Mouse (Mus musculus): Measurements from ENCODE around the gene Adamts6. TPM values are rescaled to one million over a fixed set of nuclear protein-coding genes. Genes with fewer than 3 reads are reported as not detected.

Gene Adamts6
- polyA plus RNA-seq, 1 experiment: 1.5 TPM

DNA sequence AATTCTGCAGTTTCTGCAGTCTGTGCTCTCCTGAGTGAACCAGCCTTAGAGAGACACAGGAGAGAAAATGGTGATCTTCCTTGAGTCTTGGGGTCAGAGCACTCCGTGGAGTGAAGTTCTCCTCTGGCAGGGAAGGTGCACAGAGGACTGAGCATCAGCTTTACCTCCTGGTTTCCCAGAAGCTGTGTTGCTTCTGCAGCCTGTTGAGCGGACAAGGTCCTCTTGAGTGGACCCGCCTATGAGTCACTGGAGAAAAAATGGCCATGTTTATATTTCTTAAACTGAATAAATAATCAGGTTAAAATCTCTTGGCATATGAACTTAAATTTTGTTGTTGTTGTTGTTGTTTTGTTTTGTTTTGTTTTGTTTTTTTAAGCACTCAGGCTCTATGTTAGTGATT, 41.7 kb downstream of the Adamts6 start:
- 74% methylated on average over 3 of the region's 3 CpGs for WGBS
- Histone ChIP-seq H3K4me1 (ENCODE audit: control insufficient read depth, insufficient read depth, low read length) (no peaks in the 10 kb centered on the region), H3K4me3 (replicated peaks; ENCODE audit: extremely low read depth, low read depth, low read length) (no peak overlapping the region)
- DNase-seq: no peak
- TF ChIP-seq POLR2A (IDR thresholded peaks at IDR 0.05; ENCODE audit: borderline replicate concordance, extremely low read depth, low read depth, low read length) (no peak), CTCF (IDR thresholded peaks at IDR 0.05; ENCODE audit: insufficient read depth, low read length) (no peak)

DNA sequence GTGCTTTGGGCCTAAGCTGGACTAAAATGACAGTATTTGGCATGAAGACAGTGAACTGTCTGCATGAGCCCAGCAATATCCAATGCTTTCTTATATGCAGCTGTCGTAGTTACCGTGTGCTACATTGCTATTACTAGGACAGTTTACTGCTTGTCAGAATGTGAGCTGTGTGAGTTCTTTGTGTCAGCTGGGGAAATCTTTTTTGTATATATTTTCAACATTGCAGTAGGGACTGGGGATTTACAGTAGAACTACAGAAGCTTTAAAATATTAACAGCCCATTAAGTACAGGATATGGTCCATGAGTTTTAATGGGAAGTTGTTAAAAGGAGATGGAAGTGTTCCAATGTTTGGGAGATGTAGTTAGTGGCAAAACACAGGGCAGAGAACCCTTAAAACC, 42.1 kb downstream of the Adamts6 start:
- Histone ChIP-seq H3K4me3 (replicated peaks; ENCODE audit: extremely low read depth, low read depth, low read length) (no peak overlapping the region), H3K4me1 (ENCODE audit: control insufficient read depth, insufficient read depth, low read length) (no peaks in the 10 kb centered on the region)
- no peak for TF ChIP-seq POLR2A (IDR thresholded peaks at IDR 0.05; ENCODE audit: borderline replicate concordance, extremely low read depth, low read depth, low read length)
- TF ChIP-seq CTCF (IDR thresholded peaks at IDR 0.05; ENCODE audit: insufficient read depth, low read length): no peak
- no peak for DNase-seq
- 77% methylated on average over 2 of the region's 2 CpGs for WGBS

DNA sequence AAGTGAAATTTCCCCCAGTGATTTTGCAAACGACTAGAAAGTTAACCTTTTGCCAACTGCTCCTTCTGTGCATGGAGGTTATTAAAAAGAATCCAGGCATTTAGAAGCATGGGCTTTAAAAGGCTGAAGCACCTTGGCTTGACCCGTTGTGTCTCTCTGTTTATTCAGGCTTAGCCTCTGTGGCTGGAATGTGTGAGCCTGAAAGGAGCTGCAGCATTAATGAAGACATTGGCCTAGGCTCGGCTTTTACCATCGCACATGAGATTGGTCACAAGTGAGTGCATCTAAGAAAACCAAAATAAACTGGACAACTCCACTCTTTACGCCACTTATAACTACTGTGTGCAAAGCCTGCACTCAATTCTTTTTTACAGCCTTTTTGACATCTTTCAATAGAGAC, 65.0 kb downstream of the Adamts6 start:
- TF ChIP-seq POLR2A (IDR thresholded peaks at IDR 0.05; ENCODE audit: borderline replicate concordance, extremely low read depth, low read depth, low read length) (no peak), CTCF (IDR thresholded peaks at IDR 0.05; ENCODE audit: insufficient read depth, low read length) (no peak)
- no peaks in the 10 kb centered on the region for H3K4me1 ChIP-seq (ENCODE audit: control insufficient read depth, insufficient read depth, low read length)
- no peak for DNase-seq
- H3K4me3 ChIP-seq (replicated peaks; ENCODE audit: extremely low read depth, low read depth, low read length): no peak overlapping the region
- WGBS: 54% methylated on average over 5 of the region's 5 CpGs

DNA sequence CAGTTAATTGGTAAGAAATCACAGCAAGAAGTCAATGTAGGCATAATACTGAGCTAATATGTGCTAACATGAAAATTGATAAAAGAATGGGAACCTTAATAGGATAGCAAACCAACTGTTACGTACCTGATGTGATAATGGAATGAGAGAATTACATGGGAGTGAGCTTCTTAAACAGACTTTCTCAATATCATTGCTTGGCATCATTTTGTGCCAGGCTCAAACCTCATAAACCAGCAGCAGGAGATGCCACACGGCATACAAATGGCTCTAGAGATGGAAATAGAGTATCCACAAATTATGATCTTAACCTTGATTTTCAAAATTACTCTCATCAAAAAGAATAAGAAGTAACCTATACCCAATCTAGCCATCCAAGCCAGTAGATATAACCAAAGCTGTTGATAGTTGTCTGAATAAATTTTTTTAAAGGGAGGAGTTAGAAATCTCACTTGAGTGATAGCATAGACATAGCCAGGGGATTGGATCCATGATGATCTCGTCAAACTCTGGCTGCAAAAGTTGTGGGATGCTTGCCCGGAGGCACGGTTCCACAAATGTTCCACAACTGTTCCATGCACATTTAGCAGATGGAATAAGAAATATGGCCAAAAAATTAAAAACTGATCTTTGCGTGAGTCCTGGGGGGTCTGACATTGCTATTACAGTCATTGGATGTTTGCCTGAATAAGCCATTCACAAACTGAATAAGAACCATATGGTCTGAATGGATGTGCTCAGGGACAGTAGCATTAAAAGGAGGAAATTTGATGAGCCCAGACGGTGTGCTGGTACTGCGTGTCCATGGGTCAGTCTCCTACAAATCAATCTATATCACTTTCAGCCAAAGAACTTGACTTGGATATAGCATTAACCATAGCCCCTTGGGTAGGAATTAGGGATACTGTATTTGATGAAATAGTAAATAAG, 106.1 kb downstream of the Adamts6 start:
- Histone ChIP-seq H3K4me3 (replicated peaks; ENCODE audit: extremely low read depth, low read depth, low read length) (no peak overlapping the region), H3K4me1 (ENCODE audit: control insufficient read depth, insufficient read depth, low read length) (no peaks in the 10 kb centered on the region)
- DNase-seq: no peak
- 82% methylated on average over 8 of the region's 8 CpGs for WGBS
- TF ChIP-seq POLR2A (IDR thresholded peaks at IDR 0.05; ENCODE audit: borderline replicate concordance, extremely low read depth, low read depth, low read length): no peak
- TF ChIP-seq CTCF (IDR thresholded peaks at IDR 0.05; ENCODE audit: insufficient read depth, low read length): no peak

DNA sequence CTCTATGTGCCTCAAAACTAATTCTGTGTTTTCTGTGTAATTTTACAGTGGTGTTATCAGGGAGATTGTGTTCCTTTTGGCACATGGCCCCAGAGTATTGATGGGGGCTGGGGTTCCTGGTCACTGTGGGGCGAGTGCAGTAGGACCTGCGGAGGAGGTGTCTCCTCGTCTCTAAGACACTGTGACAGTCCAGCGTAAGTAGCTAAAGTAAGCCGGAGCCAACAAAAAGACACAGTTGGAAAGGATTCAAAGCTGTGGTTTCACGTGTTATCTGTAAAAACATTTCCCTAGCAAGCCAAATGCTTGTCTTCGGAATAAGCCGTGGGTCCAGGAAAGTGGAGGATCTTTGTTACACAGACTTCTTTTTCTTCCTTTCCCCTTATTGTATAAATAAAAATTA, 110.2 kb downstream of the Adamts6 start:
- no peak overlapping the region for H3K4me3 ChIP-seq (replicated peaks; ENCODE audit: extremely low read depth, low read depth, low read length)
- H3K4me1 ChIP-seq (ENCODE audit: control insufficient read depth, insufficient read depth, low read length): no peaks in the 10 kb centered on the region
- WGBS: 59% methylated on average over 8 of the region's 8 CpGs
- no peak for DNase-seq
- no peak for TF ChIP-seq POLR2A (IDR thresholded peaks at IDR 0.05; ENCODE audit: borderline replicate concordance, extremely low read depth, low read depth, low read length)
- TF ChIP-seq CTCF (IDR thresholded peaks at IDR 0.05; ENCODE audit: insufficient read depth, low read length): no peak

DNA sequence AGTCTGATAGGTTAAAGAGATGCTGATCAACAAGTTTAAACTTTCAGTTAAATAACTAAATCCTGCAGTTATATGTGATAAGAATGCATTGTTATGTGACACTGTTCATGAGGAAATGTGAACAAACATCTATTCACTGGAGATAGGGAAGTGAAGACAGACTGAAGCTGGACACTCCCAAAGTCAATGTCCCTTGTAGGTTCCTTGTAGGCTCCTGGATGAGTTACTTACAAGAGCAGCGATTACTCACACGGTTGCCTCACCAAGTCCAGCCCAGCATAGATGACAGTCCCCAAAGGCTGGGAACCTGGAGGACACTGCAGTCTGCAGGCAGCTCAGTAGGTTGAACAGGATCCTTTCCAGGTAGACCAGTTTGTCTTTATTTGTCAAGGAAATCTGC, 145.1 kb downstream of the Adamts6 start:
- WGBS: 88% methylated on average over 2 of the region's 2 CpGs
- Histone ChIP-seq H3K4me1 (ENCODE audit: control insufficient read depth, insufficient read depth, low read length) (no peaks in the 10 kb centered on the region), H3K4me3 (replicated peaks; ENCODE audit: extremely low read depth, low read depth, low read length) (no peak overlapping the region)
- TF ChIP-seq POLR2A (IDR thresholded peaks at IDR 0.05; ENCODE audit: borderline replicate concordance, extremely low read depth, low read depth, low read length) (no peak), CTCF (IDR thresholded peaks at IDR 0.05; ENCODE audit: insufficient read depth, low read length) (no peak)
- DNase-seq: no peak

DNA sequence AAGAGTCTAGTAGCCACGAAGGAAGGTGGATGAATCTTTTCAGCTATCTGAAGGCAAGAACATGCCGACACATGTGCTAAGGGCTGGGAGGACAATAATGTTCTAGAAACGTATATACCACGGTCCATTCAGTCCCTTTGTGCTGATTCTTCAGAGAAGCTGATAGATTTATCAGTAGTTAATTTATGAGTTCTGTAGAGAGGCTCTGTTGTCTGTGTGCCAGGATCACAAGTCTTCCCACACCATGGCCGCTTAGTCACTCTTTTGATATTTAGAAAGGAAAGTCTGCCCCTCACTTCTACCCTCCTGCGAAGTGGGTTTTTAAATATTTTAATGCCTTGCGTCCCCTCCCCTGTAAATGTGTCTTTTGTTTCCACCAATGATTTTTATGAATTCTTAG, 154.9 kb downstream of the Adamts6 start:
- no peaks in the 10 kb centered on the region for H3K4me1 ChIP-seq (ENCODE audit: control insufficient read depth, insufficient read depth, low read length)
- DNase-seq: no peak
- 84% methylated on average over 7 of the region's 7 CpGs for WGBS
- H3K4me3 ChIP-seq (replicated peaks; ENCODE audit: extremely low read depth, low read depth, low read length): no peak overlapping the region
- TF ChIP-seq CTCF (IDR thresholded peaks at IDR 0.05; ENCODE audit: insufficient read depth, low read length) (no peak), POLR2A (IDR thresholded peaks at IDR 0.05; ENCODE audit: borderline replicate concordance, extremely low read depth, low read depth, low read length) (no peak)

DNA sequence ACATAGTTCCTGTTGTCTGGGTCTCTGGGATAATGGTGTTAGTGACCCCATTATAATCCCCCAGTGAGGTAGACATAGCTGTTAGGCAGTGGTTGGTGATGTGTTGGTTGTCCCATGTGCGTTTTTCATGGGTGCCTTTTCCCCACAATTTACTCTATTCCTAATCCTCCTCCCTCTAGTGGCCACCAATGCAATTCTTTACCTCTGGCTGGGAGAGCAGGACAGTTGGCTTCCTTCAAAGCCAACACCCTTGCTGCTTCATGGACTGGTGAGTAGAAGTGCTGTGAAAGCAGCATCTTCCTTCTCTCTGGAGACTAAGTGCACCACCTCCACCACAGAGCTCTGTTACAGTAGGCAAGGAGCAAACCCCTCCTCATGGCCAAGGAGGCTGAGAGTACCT, 157.8 kb downstream of the Adamts6 start:
- no peak for DNase-seq
- TF ChIP-seq CTCF (IDR thresholded peaks at IDR 0.05; ENCODE audit: insufficient read depth, low read length) (no peak), POLR2A (IDR thresholded peaks at IDR 0.05; ENCODE audit: borderline replicate concordance, extremely low read depth, low read depth, low read length) (no peak)
- Histone ChIP-seq H3K4me3 (replicated peaks; ENCODE audit: extremely low read depth, low read depth, low read length) (no peak overlapping the region), H3K4me1 (ENCODE audit: control insufficient read depth, insufficient read depth, low read length) (no peaks in the 10 kb centered on the region)
- 72% methylated on average over 1 of the region's 1 CpGs for WGBS

DNA sequence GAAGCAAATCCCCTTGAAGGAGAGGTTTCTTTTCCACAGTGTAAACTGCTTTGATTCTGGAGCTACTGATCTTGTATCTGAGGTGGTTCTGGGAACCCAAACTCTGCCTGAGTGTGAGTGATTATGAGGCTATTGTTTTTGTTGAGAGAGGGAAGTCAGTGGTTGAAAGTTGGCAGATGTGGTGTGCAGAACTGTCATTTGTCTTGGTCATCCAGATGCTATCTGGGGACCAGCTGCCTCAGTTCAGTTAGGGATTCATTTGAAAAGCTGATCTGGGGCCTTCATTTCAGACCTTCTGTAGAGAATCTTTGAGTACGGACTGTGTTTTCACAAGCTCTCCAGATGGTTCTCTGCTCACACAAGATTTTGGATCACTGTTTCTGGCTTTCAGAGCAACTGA, 159.3 kb downstream of the Adamts6 start:
- DNase-seq: no peak
- 68% methylated on average over 1 of the region's 1 CpGs for WGBS
- no peak overlapping the region for H3K4me3 ChIP-seq (replicated peaks; ENCODE audit: extremely low read depth, low read depth, low read length)
- TF ChIP-seq POLR2A (IDR thresholded peaks at IDR 0.05; ENCODE audit: borderline replicate concordance, extremely low read depth, low read depth, low read length): no peak
- no peak for TF ChIP-seq CTCF (IDR thresholded peaks at IDR 0.05; ENCODE audit: insufficient read depth, low read length)
- no peaks in the 10 kb centered on the region for H3K4me1 ChIP-seq (ENCODE audit: control insufficient read depth, insufficient read depth, low read length)

DNA sequence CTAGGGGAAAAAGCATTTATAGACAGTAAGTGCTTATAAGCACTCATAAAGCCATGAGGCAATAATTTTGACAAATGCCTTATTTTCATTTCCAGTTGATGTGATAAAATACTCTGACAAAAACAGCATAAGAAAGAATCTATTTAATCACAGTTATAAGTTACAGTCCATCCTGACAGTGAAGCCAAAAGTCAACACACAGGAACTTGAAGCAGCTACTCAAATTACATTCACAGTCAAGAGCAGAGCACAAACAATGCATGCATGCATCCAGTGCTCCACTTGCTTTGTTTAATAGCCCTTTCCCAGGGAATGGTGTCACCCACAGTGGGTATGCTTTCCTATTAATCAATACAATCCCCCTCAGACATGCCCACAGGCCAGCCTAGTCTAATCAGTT, 159.8 kb downstream of the Adamts6 start:
- no peak for DNase-seq
- Histone ChIP-seq H3K4me3 (replicated peaks; ENCODE audit: extremely low read depth, low read depth, low read length) (no peak overlapping the region), H3K4me1 (ENCODE audit: control insufficient read depth, insufficient read depth, low read length) (no peaks in the 10 kb centered on the region)
- TF ChIP-seq CTCF (IDR thresholded peaks at IDR 0.05; ENCODE audit: insufficient read depth, low read length) (no peak), POLR2A (IDR thresholded peaks at IDR 0.05; ENCODE audit: borderline replicate concordance, extremely low read depth, low read depth, low read length) (no peak)
